Mouse (Mus musculus) MEL (cell line): ENCODE measurements at regions not wholly inside any gene's neighbourhood (a gene's known extent, or its start where the extent isn't known, plus 50 kb on each side); places are given as distances from the start of the nearest gene placed in this dataset.

Experiments used
- CHD1 ChIP-seq: IDR thresholded peaks from 2 replicates; pipeline ENCODE4 v1.6.1; 2012; ENCODE audit warnings: low read depth, mild to moderate bottlenecking, inconsistent platforms, low read length, improper control_type of control experiment
- CHD2 ChIP-seq: IDR thresholded peaks from 2 replicates; pipeline ENCODE4 v1.6.1; 2011; ENCODE audit warnings: low read length, improper control_type of control experiment
- CTCF ChIP-seq, 3 experiments: IDR thresholded peaks in 2 of 3; conservative IDR thresholded peaks in 1 of 3; 2 replicates each; pipeline ENCODE4 v1.5.1; 2011 to 2012; ENCODE audit warnings: low read length in 3 of 3, low read depth in 2 of 3, mild to moderate bottlenecking in 2 of 3, improper control_type of control experiment in 1 of 3, inconsistent platforms in 1 of 3, mixed read lengths in 1 of 3, moderate library complexity in 1 of 3; ENCODE audit not compliant: control insufficient read depth in 1 of 3, insufficient read depth in 1 of 3, poor library complexity in 1 of 3, severe bottlenecking in 1 of 3
- GATA1 ChIP-seq: IDR thresholded peaks from 2 replicates; pipeline ENCODE4 v1.6.1; 2011; ENCODE audit warnings: low read depth, low read length, improper control_type of control experiment
- MAX ChIP-seq: IDR thresholded peaks from 2 replicates; pipeline ENCODE4 v1.6.1; 2011; ENCODE audit warnings: low read length, improper control_type of control experiment
- MYC ChIP-seq: IDR thresholded peaks from 2 replicates; pipeline ENCODE4 v1.6.1; 2011; ENCODE audit warnings: low read depth, mild to moderate bottlenecking, low read length, improper control_type of control experiment, moderate library complexity
- NELFE ChIP-seq: IDR thresholded peaks from 2 replicates; pipeline ENCODE4 v1.6.1; 2011; ENCODE audit warnings: low read depth, low read length, improper control_type of control experiment
- POLR2A ChIP-seq, 2 experiments: IDR thresholded peaks; 2 replicates each; pipeline ENCODE4 v1.6.1; 2011 to 2012; ENCODE audit warnings: low read length in 2 of 2, mild to moderate bottlenecking in 2 of 2, control low read depth in 1 of 2, improper control_type of control experiment in 1 of 2, low read depth in 1 of 2, moderate library complexity in 1 of 2; ENCODE audit not compliant: control insufficient read depth in 1 of 2, insufficient read depth in 1 of 2, poor library complexity in 1 of 2
- POLR2AphosphoS2 ChIP-seq: IDR thresholded peaks from 2 replicates; pipeline ENCODE4 v1.6.1; 2011; ENCODE audit warnings: low read length, improper control_type of control experiment
- ZMIZ1 ChIP-seq: IDR thresholded peaks from 2 replicates; pipeline ENCODE4 v1.6.1; 2012; ENCODE audit warnings: low read depth, mild to moderate bottlenecking, inconsistent platforms, low read length, improper control_type of control experiment, moderate library complexity

- no peak for TF ChIP-seq ZMIZ1
- TF ChIP-seq MYC = no peak
- no peak for TF ChIP-seq CHD2
- TF ChIP-seq CTCF (IDR thresholded peaks at IDR 0.05 in 2 of 3, conservative IDR thresholded peaks at IDR 0.05 in 1 of 3; ENCODE audit: control insufficient read depth in 1 of 3, insufficient read depth in 1 of 3, low read depth in 2 of 3, low read length in 3 of 3, poor library complexity in 1 of 3, severe bottlenecking in 1 of 3) = no peak
- no peak for TF ChIP-seq MAX
- TF ChIP-seq POLR2AphosphoS2 = no peak
- TF ChIP-seq POLR2A (IDR thresholded peaks at IDR 0.05; ENCODE audit: control insufficient read depth in 1 of 2, insufficient read depth in 1 of 2, low read depth in 1 of 2, low read length in 2 of 2, poor library complexity in 1 of 2) = no peak
- TF ChIP-seq CHD1 = no peak
- TF ChIP-seq GATA1 = no peak
- TF ChIP-seq NELFE = no peak
Observed at GRCm38 (mm10) chr15:27094102-27094501, 198.7 kb upstream of the Fbxl7 start.
